Mouse (Mus musculus) layer of hippocampus, adult 8-10 months (tissue): ENCODE results near the gene Tcf12. TPM values are rescaled to one million over a fixed set of nuclear protein-coding genes. Genes with fewer than 3 reads are reported as not detected.
A peak's percentile ranks its signal among the peaks of the same experiment; 100 is the strongest.

Experiments
- DNase-seq, 2 experiments: peaks; one replicate each; pipeline ENCODE4 v3.0.0; 2022; ENCODE audit warnings: low spot score in 2 of 2
- total RNA-seq, 4 experiments: library from RNA; stranded (reverse); gene quantifications; 2 replicates each; pipeline ENCODE4 v1.2.4; 2022

The Tcf12 gene
- total RNA-seq, 4 experiments from 2014 or later: 54.6 to 66.6 (median 58.7) TPM

GRCm38 (mm10) chr9:71915871-71916661 is 195.6 kb downstream of the Tcf12 start:
- no peak for DNase-seq

- no peak for DNase-seq
These were observed 205.1 kb downstream of the Tcf12 start for GRCm38 (mm10) chr9:71906522-71906921.

- DNase-seq: no peak
These were observed 212.8 kb downstream of the Tcf12 start for GRCm38 (mm10) chr9:71898852-71899251.

GRCm38 (mm10) chr9:71897399-71897798 is 214.3 kb downstream of the Tcf12 start:
- DNase-seq: peak in 1 of 2 experiments; percentile 24

GRCm38 (mm10) chr9:71895931-71896724 is 215.5 kb downstream of the Tcf12 start:
- DNase-seq: no peak

- DNase-seq: no peak
These were observed 216.4 kb downstream of the Tcf12 start for GRCm38 (mm10) chr9:71895291-71895690.

- DNase-seq: no peak
These were observed 216.8 kb downstream of the Tcf12 start for GRCm38 (mm10) chr9:71894943-71895286.

GRCm38 (mm10) chr9:71894246-71894942 is 217.3 kb downstream of the Tcf12 start:
- DNase-seq: no peak

- DNase-seq: no peak
These were observed 223.2 kb downstream of the Tcf12 start for GRCm38 (mm10) chr9:71888450-71888849.

GRCm38 (mm10) chr9:71880629-71881028 is 231.0 kb downstream of the Tcf12 start:
- no peak for DNase-seq

- no peak for DNase-seq
These were observed 231.7 kb downstream of the Tcf12 start for GRCm38 (mm10) chr9:71879972-71880371.

GRCm38 (mm10) chr9:71879415-71879814 is 232.3 kb downstream of the Tcf12 start:
- no peak for DNase-seq

GRCm38 (mm10) chr9:71877867-71878266 is 233.8 kb downstream of the Tcf12 start:
- DNase-seq: no peak

GRCm38 (mm10) chr9:71874761-71875160 is 236.9 kb downstream of the Tcf12 start:
- DNase-seq: no peak

- DNase-seq: no peak
These were observed 237.6 kb downstream of the Tcf12 start for GRCm38 (mm10) chr9:71874035-71874572.

GRCm38 (mm10) chr9:71863338-71863737 is 248.3 kb downstream of the Tcf12 start:
- DNase-seq: no peak

GRCm38 (mm10) chr9:71861629-71862028 is 250.0 kb downstream of the Tcf12 start:
- DNase-seq: no peak

- DNase-seq: no peak
These were observed 253.7 kb downstream of the Tcf12 start for GRCm38 (mm10) chr9:71857926-71858325.

- no peak for DNase-seq
These were observed 257.8 kb downstream of the Tcf12 start for GRCm38 (mm10) chr9:71853904-71854303.

- DNase-seq: no peak
These were observed 261.4 kb downstream of the Tcf12 start for GRCm38 (mm10) chr9:71850283-71850682.

GRCm38 (mm10) chr9:71848392-71848791 is 263.3 kb downstream of the Tcf12 start:
- no peak for DNase-seq

- DNase-seq: no peak
These were observed 263.8 kb downstream of the Tcf12 start for GRCm38 (mm10) chr9:71847921-71848320.
